Mouse (Mus musculus) embryo, embryonic 11.5 days (tissue): ENCODE results near the gene Susd6.

Experiments
- DNase-seq: peaks from one replicate; pipeline ENCODE4 v3.0.0-alpha.2; 2012; ENCODE audit warnings: low read depth, low spot score

Susd6 gene

GRCm38 (mm10) chr12:80927518-80927917, 137.2 kb downstream of the Susd6 start:
- no peak for DNase-seq

- no peak for DNase-seq
These were observed 138.6 kb downstream of the Susd6 start for GRCm38 (mm10) chr12:80928881-80929280.

DNA sequence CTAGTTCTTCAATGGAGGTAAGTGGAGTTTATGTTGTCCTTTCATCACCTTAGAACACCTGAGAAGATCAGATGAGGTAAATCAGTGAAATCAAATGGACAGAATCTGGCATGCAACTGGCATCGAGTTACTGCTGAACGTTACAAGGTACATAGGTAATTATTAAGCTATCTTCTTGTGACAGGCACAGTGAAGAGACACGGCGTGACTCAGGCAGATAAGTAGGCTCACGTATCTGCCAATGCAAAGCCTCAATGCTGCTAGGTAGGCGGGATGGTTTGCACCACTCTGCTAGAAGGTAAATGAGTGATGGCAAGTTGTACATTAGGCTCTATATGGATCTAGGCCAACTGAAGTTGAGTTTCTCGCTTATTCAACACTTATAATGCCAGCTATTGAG, 139.8 kb downstream of the Susd6 start:
- DNase-seq: no peak
